Mouse (Mus musculus): ENCODE data around the gene Tmem91. TPM values are rescaled to one million over a fixed set of nuclear protein-coding genes. Genes with fewer than 3 reads are reported as not detected.

Gene Tmem91
- polyA plus RNA-seq, 2 experiments = 0.22 to 0.51 TPM

GRCm38 (mm10) chr7:25651281-25651680, 23.7 kb downstream of the Tmem91 start:
- H3K36me3 ChIP-seq (replicated peaks; ENCODE audit: control insufficient read depth, insufficient read depth, low read depth) = no peaks in the 10 kb centered on the region
- no peak overlapping the region for H3K4me3 ChIP-seq (ENCODE audit: insufficient read depth in 1 of 2, low read depth in 2 of 2, low read length in 2 of 2)
- H3K4me1 ChIP-seq (replicated peaks; ENCODE audit: control insufficient read depth in 2 of 2, insufficient read depth in 2 of 2, low read length in 1 of 2) = peaks cover 0 to 12% of the 10 kb centered on the region in 2 experiments; a peak in 3 of 4 replicates
- no peaks in the 10 kb centered on the region for H3K27me3 ChIP-seq (ENCODE audit: control insufficient read depth, insufficient read depth, low read length)
- H3K9me3 ChIP-seq (ENCODE audit: control insufficient read depth, low read length) = no peaks in the 10 kb centered on the region
- no peak overlapping the region for H3K9ac ChIP-seq (replicated peaks)
- 25% methylated on average over 8 of the region's 8 CpGs for WGBS (ENCODE audit: insufficient replicate concordance)
- TF ChIP-seq EP300 (IDR thresholded peaks at IDR 0.05; ENCODE audit: low read depth) (no peak), CTCF (IDR thresholded peaks at IDR 0.05; ENCODE audit: low read depth) (peak; percentile 34; the same call in 1 of the 2 replicates)
- no peak overlapping the region for H3K27ac ChIP-seq
- ATAC-seq (ENCODE audit: insufficient read depth) (no peak), DNase-seq (ENCODE audit: low read depth in 3 of 3, low spot score in 3 of 3) (no peak)
- H3K4me2 ChIP-seq (ENCODE audit: low read depth) = no peak overlapping the region

- TF ChIP-seq CTCF (IDR thresholded peaks at IDR 0.05; ENCODE audit: low read depth) (no peak), EP300 (IDR thresholded peaks at IDR 0.05; ENCODE audit: low read depth) (no peak)
- Histone ChIP-seq H3K27me3 (ENCODE audit: control insufficient read depth, insufficient read depth, low read length) (no peaks in the 10 kb centered on the region), H3K4me1 (replicated peaks; ENCODE audit: control insufficient read depth in 2 of 2, insufficient read depth in 2 of 2, low read length in 1 of 2) (peaks cover 0 to 8% of the 10 kb centered on the region in 2 experiments; a peak in 2 of 4 replicates), H3K9me3 (ENCODE audit: control insufficient read depth, low read length) (no peaks in the 10 kb centered on the region), H3K4me2 (ENCODE audit: low read depth) (no peak overlapping the region), H3K36me3 (replicated peaks; ENCODE audit: control insufficient read depth, insufficient read depth, low read depth) (no peaks in the 10 kb centered on the region), H3K4me3 (ENCODE audit: insufficient read depth in 1 of 2, low read depth in 2 of 2, low read length in 2 of 2) (no peak overlapping the region), H3K27ac (no peak overlapping the region; the same call in 1 of the 2 replicates), H3K9ac (replicated peaks) (no peak overlapping the region)
- 15% methylated on average over 5 of the region's 5 CpGs for WGBS (ENCODE audit: insufficient replicate concordance)
- DNase-seq (ENCODE audit: low read depth in 3 of 3, low spot score in 3 of 3) = no peak
- ATAC-seq (ENCODE audit: insufficient read depth) = no peak
Measured at GRCm38 (mm10) chr7:25649839-25650238, 25.1 kb downstream of the Tmem91 start.

DNA sequence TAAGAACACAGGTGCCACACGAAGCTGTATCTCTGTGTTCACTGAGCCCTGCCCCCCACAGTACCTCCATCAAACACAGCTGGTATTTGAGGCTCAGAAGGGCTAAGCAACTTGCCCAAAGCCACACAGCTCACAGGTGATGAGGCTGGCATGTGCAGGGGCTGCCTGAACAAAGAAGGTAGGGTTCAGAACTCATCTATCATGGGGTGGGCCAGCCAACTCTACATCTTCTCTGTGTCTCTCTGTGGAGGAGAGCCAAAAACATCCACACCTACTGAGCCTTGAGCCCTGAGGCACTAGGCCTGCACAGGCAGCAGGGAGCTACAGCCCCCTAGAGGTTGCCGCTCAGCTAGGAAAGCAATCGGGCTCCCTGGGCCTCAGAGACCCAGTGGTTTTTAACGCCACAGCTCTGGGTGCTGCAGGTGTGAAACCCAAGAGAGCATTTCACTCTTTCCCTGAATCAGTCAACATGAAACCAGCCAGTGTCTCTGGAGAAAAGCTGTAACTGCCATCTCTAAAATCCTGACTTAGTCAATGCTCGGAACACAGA, 27.3 kb downstream of the Tmem91 start:
- Histone ChIP-seq H3K4me3 (ENCODE audit: insufficient read depth in 1 of 2, low read depth in 2 of 2, low read length in 2 of 2) (no peak overlapping the region), H3K27ac (no peak overlapping the region), H3K9me3 (ENCODE audit: control insufficient read depth, low read length) (no peaks in the 10 kb centered on the region), H3K9ac (replicated peaks) (no peak overlapping the region), H3K4me2 (ENCODE audit: low read depth) (no peak overlapping the region), H3K36me3 (replicated peaks; ENCODE audit: control insufficient read depth, insufficient read depth, low read depth) (no peaks in the 10 kb centered on the region), H3K4me1 (replicated peaks; ENCODE audit: control insufficient read depth in 2 of 2, insufficient read depth in 2 of 2, low read length in 1 of 2) (peaks cover 0 to 8% of the 10 kb centered on the region in 2 experiments; a peak in 2 of 4 replicates), H3K27me3 (ENCODE audit: control insufficient read depth, insufficient read depth, low read length) (no peaks in the 10 kb centered on the region)
- TF ChIP-seq EP300 (IDR thresholded peaks at IDR 0.05; ENCODE audit: low read depth) (no peak), CTCF (IDR thresholded peaks at IDR 0.05; ENCODE audit: low read depth) (peak; percentile 70)
- 47% methylated on average over 5 of the region's 5 CpGs for WGBS (ENCODE audit: insufficient replicate concordance)
- ATAC-seq (ENCODE audit: insufficient read depth) (no peak), DNase-seq (ENCODE audit: low read depth in 3 of 3, low spot score in 3 of 3) (no peak)

DNA sequence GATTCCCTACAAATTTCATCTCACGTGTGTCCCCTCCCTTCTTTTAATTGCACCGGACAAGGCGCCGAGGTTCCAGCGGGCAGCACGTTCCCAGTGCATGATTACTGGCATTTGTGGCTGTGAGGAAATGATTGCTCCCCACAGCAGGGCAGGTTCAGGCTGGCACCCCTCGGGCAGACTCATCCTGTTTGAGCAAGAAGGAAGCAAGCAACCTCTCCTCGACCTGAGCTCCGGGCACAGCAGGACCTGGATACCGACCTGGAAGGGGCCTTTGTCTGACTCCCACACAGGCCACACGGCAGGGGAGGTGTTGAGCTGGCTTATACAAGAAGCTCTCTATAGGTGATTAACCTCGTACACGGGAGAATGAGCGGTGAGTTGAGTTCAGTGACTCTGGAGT, 29.9 kb downstream of the Tmem91 start:
- Histone ChIP-seq H3K36me3 (replicated peaks; ENCODE audit: control insufficient read depth, insufficient read depth, low read depth) (no peaks in the 10 kb centered on the region), H3K27ac (no peak overlapping the region), H3K27me3 (ENCODE audit: control insufficient read depth, insufficient read depth, low read length) (no peaks in the 10 kb centered on the region), H3K4me3 (ENCODE audit: insufficient read depth in 1 of 2, low read depth in 2 of 2, low read length in 2 of 2) (no peak overlapping the region), H3K4me1 (replicated peaks; ENCODE audit: control insufficient read depth in 2 of 2, insufficient read depth in 2 of 2, low read length in 1 of 2) (peaks cover 0 to 5% of the 10 kb centered on the region in 2 experiments; a peak in 2 of 4 replicates), H3K9ac (replicated peaks) (no peak overlapping the region), H3K9me3 (ENCODE audit: control insufficient read depth, low read length) (no peaks in the 10 kb centered on the region), H3K4me2 (ENCODE audit: low read depth) (no peak overlapping the region)
- DNase-seq (ENCODE audit: low read depth in 3 of 3, low spot score in 3 of 3) (no peak), ATAC-seq (ENCODE audit: insufficient read depth) (no peak)
- 42% methylated on average over 14 of the region's 14 CpGs for WGBS (ENCODE audit: insufficient replicate concordance)
- no peak for TF ChIP-seq EP300 (IDR thresholded peaks at IDR 0.05; ENCODE audit: low read depth)
- TF ChIP-seq CTCF (IDR thresholded peaks at IDR 0.05; ENCODE audit: low read depth) = no peak

GRCm38 (mm10) chr7:25644631-25645030, 30.3 kb downstream of the Tmem91 start:
- DNase-seq (ENCODE audit: low read depth in 3 of 3, low spot score in 3 of 3) = no peak
- TF ChIP-seq EP300 (IDR thresholded peaks at IDR 0.05; ENCODE audit: low read depth) = no peak
- TF ChIP-seq CTCF (IDR thresholded peaks at IDR 0.05; ENCODE audit: low read depth) = no peak
- H3K9ac ChIP-seq (replicated peaks) = no peak overlapping the region
- H3K4me1 ChIP-seq (replicated peaks; ENCODE audit: control insufficient read depth in 2 of 2, insufficient read depth in 2 of 2, low read length in 1 of 2) = peaks cover 0 to 3% of the 10 kb centered on the region in 2 experiments; a peak in 1 of 4 replicates
- WGBS (ENCODE audit: insufficient replicate concordance) = 37% methylated on average over 4 of the region's 4 CpGs
- H3K4me2 ChIP-seq (ENCODE audit: low read depth) = no peak overlapping the region
- H3K36me3 ChIP-seq (replicated peaks; ENCODE audit: control insufficient read depth, insufficient read depth, low read depth) = no peaks in the 10 kb centered on the region
- H3K27ac ChIP-seq = no peak overlapping the region
- ATAC-seq (ENCODE audit: insufficient read depth) = no peak
- no peaks in the 10 kb centered on the region for H3K9me3 ChIP-seq (ENCODE audit: control insufficient read depth, low read length)
- H3K4me3 ChIP-seq (ENCODE audit: insufficient read depth in 1 of 2, low read depth in 2 of 2, low read length in 2 of 2) = no peak overlapping the region
- H3K27me3 ChIP-seq (ENCODE audit: control insufficient read depth, insufficient read depth, low read length) = no peaks in the 10 kb centered on the region
